Mouse (Mus musculus): ENCODE results near the gene Itpk1.

Gene Itpk1

GRCm38 (mm10) chr12:102622302-102622842 is 82.4 kb downstream of the Itpk1 start:
- no peak for DNase-seq

GRCm38 (mm10) chr12:102621811-102622210 is 82.9 kb downstream of the Itpk1 start:
- no peak for DNase-seq

GRCm38 (mm10) chr12:102621205-102621604 is 83.5 kb downstream of the Itpk1 start:
- DNase-seq, result no peak

DNA sequence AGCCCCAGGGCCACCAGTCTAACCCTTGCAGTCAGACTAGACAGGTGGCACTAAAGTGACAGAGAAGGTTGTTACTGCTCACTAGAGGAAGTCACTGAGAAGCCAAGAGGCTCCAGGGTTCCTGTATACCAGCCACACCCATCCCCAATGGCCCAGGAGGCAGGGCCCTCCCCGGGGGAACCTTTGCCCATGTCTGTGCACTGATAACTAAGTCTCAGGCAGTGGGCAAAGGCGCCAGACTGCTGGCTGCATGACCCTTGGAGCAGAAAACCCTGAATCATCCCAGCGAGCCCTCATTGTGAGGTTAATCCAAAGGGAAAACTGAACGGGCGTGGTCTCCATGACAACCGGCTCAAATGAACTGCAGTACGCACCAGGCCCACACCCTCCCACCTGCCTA is 84.8 kb downstream of the Itpk1 start:
- peak; percentile 52 for DNase-seq

- no peak for DNase-seq
Observed at GRCm38 (mm10) chr12:102618085-102618484, 86.6 kb downstream of the Itpk1 start.

- DNase-seq, result no peak
Observed at GRCm38 (mm10) chr12:102616843-102617519, 87.7 kb downstream of the Itpk1 start.

DNA sequence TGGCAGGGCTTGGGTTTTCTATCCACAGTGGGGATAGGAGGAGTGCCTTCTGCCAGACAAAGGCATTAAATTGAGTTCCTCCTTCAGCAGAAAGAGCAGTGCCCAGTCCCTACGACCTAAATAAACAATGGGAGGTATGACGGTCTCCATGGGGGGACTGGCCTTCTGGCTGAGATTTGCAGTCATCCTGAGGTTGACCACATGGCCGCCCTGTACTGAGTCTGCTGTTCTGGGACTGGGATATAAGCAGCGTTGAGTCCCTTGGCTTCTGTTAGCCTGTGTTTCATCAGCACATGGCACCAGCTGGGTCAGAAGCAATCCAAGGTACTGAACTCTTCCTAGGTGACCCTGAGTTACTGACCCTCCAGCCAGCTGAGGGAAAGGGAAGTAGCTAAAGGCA is 88.5 kb downstream of the Itpk1 start:
- DNase-seq, result no peak

- DNase-seq, result no peak
Observed at GRCm38 (mm10) chr12:102613411-102613810, 91.3 kb downstream of the Itpk1 start.

GRCm38 (mm10) chr12:102612431-102612830 is 92.3 kb downstream of the Itpk1 start:
- DNase-seq, result no peak

GRCm38 (mm10) chr12:102610927-102611326 is 93.8 kb downstream of the Itpk1 start:
- DNase-seq, result no peak

DNA sequence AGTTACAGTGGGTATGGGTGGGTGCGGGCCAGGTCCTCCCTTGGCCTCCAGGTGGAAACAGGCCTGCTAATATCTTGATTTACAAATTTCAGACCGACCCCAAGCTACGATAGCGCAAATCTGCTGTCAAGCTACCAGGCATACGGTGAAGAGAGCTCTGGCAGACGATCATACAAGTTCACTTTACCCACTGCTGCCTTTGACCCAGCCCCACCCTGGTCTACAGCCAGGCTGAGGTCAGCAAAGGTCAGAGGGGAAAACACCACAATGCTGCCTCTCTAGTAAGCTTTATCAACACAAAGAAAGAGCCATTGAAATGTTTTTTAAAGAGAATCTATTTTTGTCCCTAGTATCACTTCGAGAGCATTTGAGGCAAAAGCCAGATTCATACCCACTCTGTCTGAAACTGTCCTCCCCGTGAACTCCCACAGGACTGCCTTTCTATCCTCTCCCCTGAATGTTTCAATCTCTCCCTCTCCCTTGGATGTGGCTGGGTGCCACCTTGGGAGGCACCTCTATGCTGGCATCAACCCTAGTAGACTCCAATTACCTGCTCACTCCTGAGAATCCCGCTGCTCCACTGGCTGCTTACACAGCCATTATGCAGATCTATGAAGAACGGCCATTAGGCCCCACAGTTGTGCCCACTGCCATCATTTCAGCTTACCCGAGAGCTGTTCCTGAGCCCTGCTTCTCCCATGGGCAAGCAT is 96.8 kb downstream of the Itpk1 start:
- no peak for DNase-seq

DNA sequence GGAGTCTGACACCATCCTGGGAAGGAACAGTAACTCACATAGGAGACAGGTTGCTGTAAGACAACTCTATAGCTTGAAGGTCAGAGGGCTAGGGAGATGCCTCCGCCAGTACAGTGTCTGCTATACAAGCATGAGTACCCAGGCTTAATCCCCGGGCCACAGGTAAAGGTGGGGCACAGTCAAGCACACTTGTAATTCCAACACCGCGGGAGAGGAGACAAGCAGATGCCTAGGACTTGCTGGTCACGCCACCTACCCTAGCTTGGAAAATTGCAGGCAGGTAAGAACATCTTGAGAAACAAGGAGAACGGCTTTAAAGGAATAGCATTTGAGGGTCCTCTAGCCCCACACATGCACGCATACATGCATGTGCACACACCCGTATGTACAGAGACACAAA is 97.7 kb downstream of the Itpk1 start:
- DNase-seq, result no peak

- DNase-seq, result no peak
Observed at GRCm38 (mm10) chr12:102605607-102606006, 99.1 kb downstream of the Itpk1 start.

DNA sequence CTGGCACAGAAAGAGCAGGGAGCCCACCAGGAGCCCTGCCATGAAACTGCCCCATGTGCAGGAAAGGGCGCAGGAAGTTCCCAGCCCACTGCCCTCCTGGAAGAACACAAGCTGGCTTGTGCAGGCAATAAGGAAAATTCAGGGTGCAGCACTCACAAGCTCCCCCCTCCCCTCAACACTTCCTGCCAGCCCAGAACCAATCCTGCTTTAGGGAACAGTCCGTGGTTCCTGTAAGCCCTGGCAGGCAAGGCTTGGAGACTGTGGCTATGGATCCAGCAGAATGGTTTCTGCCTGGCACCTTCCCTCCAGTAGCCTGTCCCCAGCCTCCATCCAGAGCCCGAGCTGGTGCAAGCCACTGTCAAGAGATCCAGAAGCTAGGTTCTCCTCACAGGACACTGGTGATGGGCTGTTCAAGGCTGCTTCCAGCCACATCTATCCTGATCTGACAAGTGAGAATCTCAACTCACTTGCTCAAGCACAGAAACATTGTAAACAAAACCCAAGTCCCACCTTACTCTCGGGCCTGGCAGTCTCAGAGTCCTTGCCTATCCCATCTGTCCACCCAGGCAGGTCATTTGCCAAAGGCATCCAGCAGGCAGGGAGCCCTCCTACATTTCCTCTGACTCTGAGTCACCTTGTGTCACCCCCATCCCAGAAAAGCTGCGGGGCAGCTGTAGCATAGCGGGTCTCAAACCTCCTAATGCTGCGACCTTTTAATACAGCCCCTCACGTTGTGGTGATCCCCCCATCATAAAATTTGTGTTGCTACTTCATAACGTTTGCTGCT is 102.3 kb downstream of the Itpk1 start:
- DNase-seq, result no peak

GRCm38 (mm10) chr12:102601847-102602246 is 102.9 kb downstream of the Itpk1 start:
- no peak for DNase-seq

DNA sequence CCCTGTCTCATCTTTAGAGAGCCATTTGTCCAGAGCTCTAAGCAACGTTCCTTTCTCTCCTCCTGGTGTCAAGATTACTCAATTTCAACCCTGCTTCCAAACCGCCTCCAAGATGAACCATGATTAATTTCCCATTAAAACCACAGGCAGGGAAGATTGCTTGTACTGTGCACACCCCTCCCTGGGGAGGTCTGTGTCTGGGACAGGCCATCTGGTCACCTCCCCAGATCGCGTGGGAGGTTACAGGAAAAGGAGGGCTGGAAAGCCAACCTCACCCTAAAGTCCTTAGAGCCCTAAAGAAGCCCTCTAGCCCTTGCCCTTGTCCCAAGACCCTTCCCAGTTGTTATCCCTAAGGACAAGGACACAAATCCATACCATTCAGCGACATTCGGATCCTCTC is 104.4 kb downstream of the Itpk1 start:
- DNase-seq, result no peak

GRCm38 (mm10) chr12:102599801-102600200 is 104.9 kb downstream of the Itpk1 start:
- DNase-seq, result no peak

- no peak for DNase-seq
Observed at GRCm38 (mm10) chr12:102598535-102598934, 106.2 kb downstream of the Itpk1 start.

- no peak for DNase-seq
Observed at GRCm38 (mm10) chr12:102597466-102597865, 107.3 kb downstream of the Itpk1 start.

DNA sequence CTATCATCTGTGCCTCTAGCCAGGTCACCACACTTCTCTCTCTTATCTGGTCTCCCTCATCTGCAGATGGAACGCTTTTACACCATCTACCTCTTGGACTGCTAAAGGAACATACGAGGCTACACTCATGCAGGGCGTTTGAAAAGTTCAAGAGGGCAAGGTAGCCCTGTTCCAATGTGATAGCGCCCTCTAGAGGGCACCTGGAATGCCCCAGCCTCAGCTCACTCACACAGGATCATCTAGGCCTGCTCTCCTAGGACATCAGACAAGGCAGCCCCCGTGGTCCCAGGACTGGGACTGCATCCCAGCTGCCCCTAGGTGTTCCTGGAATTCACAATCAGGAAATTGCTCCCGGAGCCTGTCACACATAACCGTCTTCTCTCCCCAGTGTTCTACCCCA is 108.3 kb downstream of the Itpk1 start:
- no peak for DNase-seq

DNA sequence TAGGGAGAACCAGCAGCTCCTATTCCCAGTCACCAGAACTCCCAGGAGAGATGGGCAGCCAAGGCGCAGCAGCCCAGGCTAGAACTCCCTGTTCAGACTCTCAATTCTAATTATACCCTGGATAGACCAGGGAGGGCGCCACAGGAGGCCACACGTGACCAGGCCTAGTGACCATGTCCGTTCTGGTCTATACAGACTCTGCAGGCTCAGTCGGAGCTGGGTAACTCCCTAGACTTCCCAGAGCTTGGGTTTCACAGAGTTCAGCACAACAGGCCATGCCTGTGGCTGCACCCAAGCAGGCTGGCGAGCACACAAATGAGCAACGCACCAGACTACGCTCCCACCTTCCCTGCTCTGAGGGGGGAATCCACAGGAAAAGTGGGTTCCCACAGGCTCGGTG is 110.1 kb downstream of the Itpk1 start:
- no peak for DNase-seq

GRCm38 (mm10) chr12:102593699-102594098 is 111.0 kb downstream of the Itpk1 start:
- no peak for DNase-seq

- DNase-seq, result no peak
Observed at GRCm38 (mm10) chr12:102590711-102591360, 113.9 kb downstream of the Itpk1 start.
